8 mouse cellular contexts compared by ENCODE assay signal in the genomic region with DNA sequence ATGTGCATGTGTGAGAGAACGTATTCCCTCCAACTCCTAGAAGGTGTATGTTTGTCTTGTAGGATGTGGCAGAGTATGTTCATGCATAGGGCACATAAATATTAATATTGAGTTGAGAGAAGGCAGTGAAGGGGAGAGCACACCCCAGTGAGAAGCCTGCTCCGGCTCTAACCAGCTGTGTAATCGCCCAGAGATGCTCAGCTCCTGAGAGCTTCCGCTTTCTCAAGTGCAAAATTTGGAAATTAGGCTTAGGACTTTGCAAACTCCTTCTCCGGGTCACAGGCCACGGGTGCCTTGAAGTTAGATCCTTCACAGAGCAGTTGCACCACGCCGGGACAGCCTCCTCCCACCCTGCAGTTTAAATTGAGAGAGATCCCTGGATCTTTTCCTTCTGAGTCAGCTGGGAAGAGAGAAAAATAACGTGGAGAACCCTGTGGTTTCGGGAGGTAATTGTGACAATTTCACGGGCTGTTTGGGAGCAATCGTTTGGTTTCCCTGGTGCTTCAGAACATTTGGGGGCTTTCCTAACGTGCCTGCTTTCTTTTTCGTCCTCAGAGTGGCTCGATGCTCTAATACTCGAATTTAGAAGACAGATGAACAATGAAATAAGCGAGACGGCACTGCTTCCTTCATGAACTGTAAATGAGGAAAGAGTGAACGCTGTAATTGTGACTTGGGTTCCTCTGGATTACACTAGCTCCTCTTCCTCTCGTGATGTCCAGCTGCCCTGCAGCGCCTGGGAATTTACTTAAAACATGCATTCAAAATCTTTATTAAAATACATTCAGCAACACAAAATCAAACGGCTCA.
DNase-seq lines count a peak whose midpoint lies in the region; ATAC-seq lines count a peak whose summit lies in the region.

No protein-coding gene starts in this region.

- no peaks in the 10 kb centered on the region; the same call in 1 of the 2 replicates for H3K27me3 ChIP-seq in heart, embryonic 15.5 days
- peaks cover 4% of the 10 kb centered on the region; the same call in 1 of the 2 replicates for H3K27me3 ChIP-seq in forebrain, embryonic 16.5 days (replicated peaks; ENCODE audit: control insufficient read depth, insufficient read depth, low read length)
- H3K27me3 ChIP-seq in midbrain, embryonic 14.5 days (ENCODE audit: control insufficient read depth, insufficient read depth, low read length): peaks cover 4% of the 10 kb centered on the region; the same call in 1 of the 2 replicates

- no peak for ATAC-seq in heart, embryonic 15.5 days (replicated peaks; ENCODE audit: insufficient number of reproducible peaks, insufficient read depth, low FRiP score, low read depth)
- ATAC-seq in forebrain, embryonic 16.5 days: peak; percentile 18; the same call in 1 of the 2 replicates
- no peak for ATAC-seq in midbrain, embryonic 14.5 days (ENCODE audit: low FRiP score, low TSS enrichment)

- H3K9me3 ChIP-seq in heart, embryonic 15.5 days (replicated peaks): no peaks in the 10 kb centered on the region
- no peaks in the 10 kb centered on the region for H3K9me3 ChIP-seq in forebrain, embryonic 16.5 days (ENCODE audit: control insufficient read depth, low read length)
- H3K9me3 ChIP-seq in midbrain, embryonic 14.5 days (ENCODE audit: control insufficient read depth, low read length): no peaks in the 10 kb centered on the region

- peak overlapping the region; percentile 30 for H3K4me3 ChIP-seq in heart, embryonic 15.5 days
- H3K4me3 ChIP-seq in forebrain, embryonic 16.5 days (replicated peaks; ENCODE audit: low read length): peak overlapping the region; percentile 37
- H3K4me3 ChIP-seq in midbrain, embryonic 14.5 days (replicated peaks; ENCODE audit: low read depth, low read length): peak overlapping the region; percentile 31

- H3K4me2 ChIP-seq in heart, embryonic 15.5 days: peak overlapping the region; percentile 61
- H3K4me2 ChIP-seq in forebrain, embryonic 16.5 days (ENCODE audit: low read length): peak overlapping the region; percentile 64
- peak overlapping the region; percentile 75 for H3K4me2 ChIP-seq in midbrain, embryonic 14.5 days (ENCODE audit: low read length)

- whole genome bisulfite sequencing in heart, embryonic 15.5 days: 34% methylated on average over 22 of the region's 22 CpGs
- 28% methylated on average over 22 of the region's 22 CpGs for WGBS in forebrain, embryonic 16.5 days
- WGBS in midbrain, embryonic 14.5 days: 15% methylated on average over 22 of the region's 22 CpGs

- H3K36me3 ChIP-seq in heart, embryonic 15.5 days: no peaks in the 10 kb centered on the region
- H3K36me3 ChIP-seq in forebrain, embryonic 16.5 days (ENCODE audit: control insufficient read depth, insufficient read depth): no peaks in the 10 kb centered on the region
- H3K36me3 ChIP-seq in midbrain, embryonic 14.5 days (ENCODE audit: control insufficient read depth, insufficient read depth, low read length): no peaks in the 10 kb centered on the region

- H3K4me1 ChIP-seq in heart, embryonic 15.5 days (replicated peaks): no peaks in the 10 kb centered on the region
- peaks cover 7% of the 10 kb centered on the region; the same call in 1 of the 2 replicates for H3K4me1 ChIP-seq in forebrain, embryonic 16.5 days (replicated peaks; ENCODE audit: control insufficient read depth, insufficient read depth, low read length)
- H3K4me1 ChIP-seq in midbrain, embryonic 14.5 days (ENCODE audit: control insufficient read depth, insufficient read depth, low read length): peaks cover 10% of the 10 kb centered on the region; the same call in 1 of the 2 replicates

- DNase-seq in heart, adult 9 months (ENCODE audit: low spot score in 2 of 2): no peak
- DNase-seq in adipocyte (ENCODE audit: low spot score): peak; percentile 2
- peak; percentile 55 for DNase-seq in midbrain, embryonic 14.5 days
- DNase-seq in natural killer cell, adult 2 months (ENCODE audit: low spot score in 2 of 2): no peak
- DNase-seq in gastrocnemius, postnatal 25 days: no peak
- DNase-seq in cerebellum, adult 11-12 months: no peak

- 0 out of 2 replicates have a peak overlapping the region, but pooled peaks have one; percentile 9 for H3K9ac ChIP-seq in heart, embryonic 15.5 days
- peak overlapping the region; percentile 45 for H3K9ac ChIP-seq in forebrain, embryonic 16.5 days (replicated peaks; ENCODE audit: low read depth, low read length)
- H3K9ac ChIP-seq in midbrain, embryonic 14.5 days (replicated peaks; ENCODE audit: low read length): peak overlapping the region; percentile 61

- no peak overlapping the region for H3K27ac ChIP-seq in heart, embryonic 15.5 days
- H3K27ac ChIP-seq in forebrain, embryonic 16.5 days (ENCODE audit: low read length): no peak overlapping the region
- H3K27ac ChIP-seq in midbrain, embryonic 14.5 days (replicated peaks; ENCODE audit: low read depth, low read length): peak overlapping the region; percentile 72

Comparison
In these comparisons a context has a peak if more than half of its experiments do, and no peak if none do; other contexts are left out.
1. H3K9ac ChIP-seq: peak in every context shown above with its lines; median percentile 61 in midbrain, embryonic 14.5 days; 45 in forebrain, embryonic 16.5 days; 9 in heart, embryonic 15.5 days.
2. DNase-seq: peak in adipocyte (single experiment) and midbrain, embryonic 14.5 days (single experiment); none in heart, adult 9 months (0 of 2), natural killer cell, adult 2 months (0 of 2), gastrocnemius, postnatal 25 days (single experiment) and cerebellum, adult 11-12 months (single experiment).
3. Peak in every context shown above with its lines, with median percentiles within 50 percentile points of each other: H3K4me2 ChIP-seq and H3K4me3 ChIP-seq.